Mouse (Mus musculus) macrophage (primary cell): ENCODE measurements at regions not wholly inside any gene's neighbourhood (a gene's known extent, or its start where the extent isn't known, plus 50 kb on each side); places are given as distances from the start of the nearest gene placed in this dataset.

Experiments
- H3K27ac ChIP-seq: fragments of 350-480 bp; formaldehyde crosslinking; 2 replicates; pipeline ENCODE4 v1.9.0; 2021
- H3K36me3 ChIP-seq: fragments of 350-480 bp; formaldehyde crosslinking; 2 replicates; pipeline ENCODE4 v1.9.0; 2021; ENCODE audit errors: inconsistent target
- H3K4me3 ChIP-seq: fragments of 350-480 bp; formaldehyde crosslinking; 2 replicates; pipeline ENCODE4 v1.9.0; 2021; ENCODE audit errors: inconsistent target
- H3K79me2 ChIP-seq: fragments of 350-480 bp; formaldehyde crosslinking; 2 replicates; pipeline ENCODE4 v1.9.0; 2021; ENCODE audit errors: inconsistent target
- WGBS: methylation state at CpG from one replicate; pipeline ENCODE4 v1.1.7; 2026; ENCODE audit warnings: inconsistent platforms; ENCODE audit not compliant: missing documents; 5-methylcytosine and 5-hydroxymethylcytosine counted together

DNA sequence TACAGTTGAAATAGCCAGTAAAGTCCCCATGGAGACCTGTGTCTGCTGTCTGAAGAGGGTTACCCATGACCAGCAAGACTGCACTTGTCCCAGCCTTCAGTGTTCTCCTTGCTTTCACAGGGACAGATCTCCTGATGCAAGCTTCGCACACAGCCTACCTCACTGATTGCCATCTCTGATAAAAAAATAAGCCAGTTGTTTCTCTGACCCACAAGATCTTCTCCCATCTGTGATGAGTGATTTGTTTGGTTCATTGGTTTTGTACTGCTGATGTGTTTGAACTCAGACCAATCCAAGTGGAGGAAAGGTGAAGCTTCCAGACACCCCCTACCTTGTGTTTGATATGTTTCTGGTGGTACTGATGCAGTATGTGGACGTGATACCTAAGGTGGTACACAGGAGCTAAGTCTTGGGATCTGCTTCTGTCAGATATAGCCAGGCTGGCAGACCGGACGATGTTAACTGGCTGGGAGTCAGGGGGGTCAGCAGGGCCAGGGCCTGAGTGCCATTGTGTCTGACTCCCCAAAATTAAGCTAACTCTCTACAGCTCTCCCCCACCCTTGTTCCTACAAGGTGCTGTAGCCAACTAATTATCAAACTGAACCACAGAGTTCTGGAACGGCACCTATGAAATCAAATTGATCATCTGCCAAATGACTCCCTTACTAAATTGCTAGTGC lies 139.2 kb upstream of the Cpeb2 start:
- Histone ChIP-seq H3K79me2 (no peaks in the 10 kb centered on the region), H3K36me3 (no peaks in the 10 kb centered on the region), H3K27ac (no peak overlapping the region), H3K4me3 (no peak overlapping the region)
- 84% methylated on average over 5 of the region's 5 CpGs for WGBS

DNA sequence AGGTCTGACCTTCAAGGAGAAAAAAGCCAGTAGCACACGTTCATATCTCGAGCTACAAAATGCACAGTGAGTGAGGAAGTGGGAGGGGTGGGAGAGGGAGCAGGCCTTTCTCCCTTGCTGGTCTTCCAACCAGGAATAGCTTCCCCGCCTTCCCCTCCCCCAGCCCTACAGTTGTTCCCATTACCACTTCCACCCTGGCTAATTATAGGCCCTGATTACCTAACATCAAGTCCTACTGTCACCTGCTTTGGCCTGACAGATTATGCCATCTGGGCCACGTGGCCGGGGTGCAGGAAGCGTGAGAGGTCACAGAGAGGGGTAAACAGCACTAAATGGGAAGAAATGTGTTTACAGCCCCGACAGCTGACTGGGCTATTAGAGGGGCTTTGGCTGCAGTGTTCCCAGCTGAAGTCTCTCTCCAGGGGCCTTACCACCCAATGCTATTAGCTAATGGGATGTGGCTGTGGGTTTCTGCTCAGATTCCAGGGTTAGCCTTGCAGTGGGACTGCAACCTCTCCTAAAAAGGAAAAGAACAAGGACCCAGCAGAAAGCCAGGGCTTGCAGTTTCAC lies 138.6 kb upstream of the Cpeb2 start:
- Histone ChIP-seq H3K79me2 (no peaks in the 10 kb centered on the region), H3K27ac (no peak overlapping the region), H3K36me3 (no peaks in the 10 kb centered on the region), H3K4me3 (no peak overlapping the region)
- 21% methylated on average over 7 of the region's 7 CpGs for WGBS

DNA sequence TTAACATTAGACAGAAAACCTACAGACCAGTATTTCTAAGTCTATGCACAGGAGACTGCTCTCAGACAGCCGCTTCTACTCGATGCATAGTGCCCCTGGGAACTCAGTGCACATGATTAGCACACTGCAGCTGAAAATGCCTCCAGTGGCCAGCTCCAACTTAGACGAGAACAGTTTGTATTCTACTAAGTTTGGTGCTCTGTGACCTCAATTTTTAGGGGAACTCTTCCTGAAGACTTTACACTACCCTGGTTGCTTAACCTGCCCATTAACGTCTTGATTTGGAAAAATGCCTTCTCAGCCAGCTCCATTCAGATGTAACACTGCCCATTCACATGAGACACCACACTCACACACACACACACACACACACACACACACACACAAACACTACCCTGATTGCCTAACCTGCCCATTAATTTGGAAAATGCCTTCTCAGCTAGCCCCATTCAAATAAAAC lies 130.9 kb upstream of the Cpeb2 start:
- no peak overlapping the region for H3K27ac ChIP-seq
- H3K36me3 ChIP-seq, result no peaks in the 10 kb centered on the region
- 34% methylated on average over 4 of the region's 4 CpGs for WGBS
- H3K4me3 ChIP-seq, result no peak overlapping the region
- H3K79me2 ChIP-seq, result no peaks in the 10 kb centered on the region

DNA sequence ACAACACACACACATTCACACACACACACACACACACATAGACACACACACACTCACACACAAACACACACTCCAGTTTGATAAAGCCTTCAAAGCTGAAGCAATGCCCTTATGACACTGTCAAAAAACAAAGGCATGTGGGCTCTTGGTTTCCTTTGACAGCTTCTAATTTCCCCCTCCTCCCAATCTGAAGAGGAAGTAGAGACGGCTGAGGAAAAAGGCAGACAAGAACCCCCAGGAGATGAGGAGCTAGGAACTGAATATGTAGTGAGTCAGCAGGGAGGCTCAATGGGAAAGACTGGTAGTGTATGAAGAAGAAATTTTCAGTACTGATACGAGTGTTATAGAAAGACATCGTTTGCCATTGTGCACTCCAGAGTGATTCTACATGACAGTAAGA lies 130.4 kb upstream of the Cpeb2 start:
- 34% methylated on average over 3 of the region's 3 CpGs for WGBS
- Histone ChIP-seq H3K36me3 (no peaks in the 10 kb centered on the region), H3K4me3 (no peak overlapping the region), H3K27ac (no peak overlapping the region), H3K79me2 (no peaks in the 10 kb centered on the region)

DNA sequence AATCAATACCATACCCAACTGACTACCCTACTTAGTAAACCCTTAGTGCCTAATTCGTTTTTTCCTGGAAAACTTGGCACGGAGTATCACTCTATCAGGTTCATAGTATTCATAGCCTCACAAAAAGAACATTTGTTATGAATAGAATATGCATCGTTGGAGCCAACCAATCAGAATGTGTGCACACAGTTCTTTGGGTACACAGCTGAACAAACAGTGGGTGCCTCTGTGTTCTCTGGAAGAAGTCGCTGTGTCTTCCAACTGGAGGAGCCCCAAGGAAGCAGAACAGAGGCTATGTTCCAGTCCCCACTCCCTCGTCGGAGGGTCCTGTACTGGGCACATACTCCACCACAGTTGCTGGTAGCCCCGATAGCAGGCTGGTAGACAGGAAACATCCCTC lies 129.2 kb upstream of the Cpeb2 start:
- no peaks in the 10 kb centered on the region for H3K36me3 ChIP-seq
- H3K27ac ChIP-seq, result no peak overlapping the region
- H3K79me2 ChIP-seq, result no peaks in the 10 kb centered on the region
- H3K4me3 ChIP-seq, result no peak overlapping the region
- WGBS, result 85% methylated on average over 7 of the region's 7 CpGs

DNA sequence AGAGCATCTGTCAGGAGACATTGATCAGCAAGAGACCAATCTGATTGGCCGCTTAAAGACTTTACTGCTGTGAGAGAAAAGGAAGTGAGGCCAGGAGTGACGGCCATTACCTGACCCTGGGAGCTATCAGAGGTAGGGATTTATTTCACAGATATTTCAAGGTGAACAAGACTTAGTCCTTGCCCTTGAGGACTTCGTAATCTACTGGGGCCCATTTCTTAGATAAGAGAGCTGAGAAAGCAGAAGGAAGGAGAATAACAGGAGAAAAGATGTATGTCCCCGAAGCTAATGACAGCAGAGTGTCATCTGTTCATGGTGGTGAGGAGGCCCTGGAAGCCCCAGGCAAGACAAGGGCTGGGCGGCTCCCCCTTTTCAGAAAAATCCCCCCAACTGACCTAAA lies 127.4 kb upstream of the Cpeb2 start:
- Histone ChIP-seq H3K36me3 (no peaks in the 10 kb centered on the region), H3K27ac (no peak overlapping the region), H3K79me2 (no peaks in the 10 kb centered on the region), H3K4me3 (no peak overlapping the region)
- WGBS, result 88% methylated on average over 5 of the region's 5 CpGs

DNA sequence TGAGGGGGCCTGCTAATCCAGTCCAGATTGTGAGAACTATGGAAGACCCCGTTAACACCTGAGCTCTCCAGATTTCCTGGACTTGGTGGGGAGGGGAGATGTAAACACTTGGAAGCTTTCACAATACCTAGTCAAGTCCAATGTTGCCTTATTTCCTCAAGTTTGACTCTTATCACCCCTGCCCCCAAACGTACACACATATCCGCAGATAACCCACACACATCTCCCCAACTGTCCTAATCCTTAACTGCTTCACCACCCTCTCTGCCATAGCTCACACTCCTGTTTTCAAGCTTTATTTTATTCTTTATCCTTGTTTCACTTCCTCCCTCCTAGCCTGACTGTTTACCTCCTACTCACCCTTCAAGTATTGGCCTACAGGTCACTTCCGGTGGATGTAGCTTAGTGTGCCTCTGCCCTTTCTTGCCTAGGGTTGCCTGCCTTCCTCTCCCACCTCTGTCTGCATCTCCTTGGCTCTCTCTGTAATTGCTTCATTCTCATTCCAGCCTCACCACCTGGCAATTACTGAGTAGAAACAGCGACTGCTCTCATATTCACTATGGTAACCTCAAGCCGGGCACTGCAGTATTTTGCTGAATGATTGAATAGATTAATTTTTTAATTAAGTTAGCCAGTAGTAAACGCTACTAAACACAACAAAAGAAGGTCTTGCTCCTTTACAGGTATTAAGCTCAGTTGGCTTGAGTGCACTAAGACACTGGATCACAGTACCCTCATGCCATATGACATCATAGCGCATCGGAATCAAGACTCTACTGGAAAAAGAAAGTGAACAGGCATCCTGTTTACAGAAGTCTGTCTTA lies 125.3 kb upstream of the Cpeb2 start:
- no peak overlapping the region for H3K4me3 ChIP-seq
- no peaks in the 10 kb centered on the region for H3K79me2 ChIP-seq
- H3K27ac ChIP-seq, result no peak overlapping the region
- WGBS, result 86% methylated on average over 9 of the region's 9 CpGs
- no peaks in the 10 kb centered on the region for H3K36me3 ChIP-seq

DNA sequence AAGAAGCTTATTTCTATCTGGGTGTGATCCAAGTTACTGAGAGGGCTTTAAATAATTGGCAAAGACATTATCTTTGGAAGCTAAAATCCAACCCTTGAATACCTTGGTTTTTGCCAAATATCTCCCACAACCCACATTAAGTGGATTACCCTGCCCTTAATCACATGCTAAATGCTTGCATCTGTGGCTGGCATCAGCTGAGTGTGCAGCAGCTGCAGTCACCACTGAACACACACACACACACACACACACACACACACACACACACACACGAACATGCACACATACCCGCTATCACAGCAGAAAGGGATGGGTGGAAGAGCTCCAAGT lies 124.7 kb upstream of the Cpeb2 start:
- Histone ChIP-seq H3K79me2 (no peaks in the 10 kb centered on the region), H3K36me3 (no peaks in the 10 kb centered on the region), H3K4me3 (no peak overlapping the region), H3K27ac (no peak overlapping the region)
- WGBS, result 100% methylated on average over 2 of the region's 2 CpGs

DNA sequence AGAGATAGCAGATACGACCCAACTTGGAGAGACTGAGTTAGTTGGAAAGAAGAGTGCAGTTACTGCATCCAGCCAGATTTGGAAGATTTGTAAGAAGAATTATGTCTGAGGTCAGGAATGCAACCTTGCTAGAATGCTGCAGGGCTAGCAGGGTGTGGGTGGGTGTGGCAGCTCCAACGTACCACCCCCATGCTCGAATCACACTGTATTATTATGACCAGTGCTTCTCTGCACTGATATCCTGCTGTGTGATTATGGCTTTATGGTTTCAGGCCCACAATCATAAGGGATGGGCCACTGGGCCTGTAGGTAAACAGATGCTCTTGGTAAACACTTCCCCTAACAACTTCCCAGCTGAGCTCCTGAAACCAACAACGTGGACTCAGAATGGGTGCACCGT lies 122.8 kb upstream of the Cpeb2 start:
- WGBS, result 92% methylated on average over 5 of the region's 5 CpGs
- Histone ChIP-seq H3K36me3 (no peaks in the 10 kb centered on the region), H3K4me3 (no peak overlapping the region), H3K27ac (no peak overlapping the region), H3K79me2 (no peaks in the 10 kb centered on the region)

DNA sequence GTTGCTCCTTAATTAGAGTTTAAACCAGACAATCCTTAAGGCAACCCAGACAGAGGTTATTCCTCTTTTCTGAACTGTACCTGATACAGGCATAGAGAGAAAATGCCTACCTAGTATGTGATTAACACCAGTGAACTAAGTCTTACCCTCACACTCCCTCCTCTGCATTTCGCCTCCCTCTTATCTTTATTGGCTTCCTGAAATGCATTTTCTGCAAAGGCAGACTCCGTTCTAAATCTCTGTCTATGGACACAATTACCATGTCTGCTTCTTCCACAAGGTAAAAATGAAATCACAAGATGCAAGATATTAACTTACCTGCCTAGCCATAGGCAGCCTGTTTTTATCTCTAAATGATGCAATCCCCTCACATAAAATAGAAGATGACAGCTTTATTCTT lies 121.2 kb upstream of the Cpeb2 start:
- H3K27ac ChIP-seq, result no peak overlapping the region
- no peaks in the 10 kb centered on the region for H3K79me2 ChIP-seq
- no peak overlapping the region for H3K4me3 ChIP-seq
- WGBS, result 96% methylated on average over 2 of the region's 2 CpGs
- H3K36me3 ChIP-seq, result no peaks in the 10 kb centered on the region

DNA sequence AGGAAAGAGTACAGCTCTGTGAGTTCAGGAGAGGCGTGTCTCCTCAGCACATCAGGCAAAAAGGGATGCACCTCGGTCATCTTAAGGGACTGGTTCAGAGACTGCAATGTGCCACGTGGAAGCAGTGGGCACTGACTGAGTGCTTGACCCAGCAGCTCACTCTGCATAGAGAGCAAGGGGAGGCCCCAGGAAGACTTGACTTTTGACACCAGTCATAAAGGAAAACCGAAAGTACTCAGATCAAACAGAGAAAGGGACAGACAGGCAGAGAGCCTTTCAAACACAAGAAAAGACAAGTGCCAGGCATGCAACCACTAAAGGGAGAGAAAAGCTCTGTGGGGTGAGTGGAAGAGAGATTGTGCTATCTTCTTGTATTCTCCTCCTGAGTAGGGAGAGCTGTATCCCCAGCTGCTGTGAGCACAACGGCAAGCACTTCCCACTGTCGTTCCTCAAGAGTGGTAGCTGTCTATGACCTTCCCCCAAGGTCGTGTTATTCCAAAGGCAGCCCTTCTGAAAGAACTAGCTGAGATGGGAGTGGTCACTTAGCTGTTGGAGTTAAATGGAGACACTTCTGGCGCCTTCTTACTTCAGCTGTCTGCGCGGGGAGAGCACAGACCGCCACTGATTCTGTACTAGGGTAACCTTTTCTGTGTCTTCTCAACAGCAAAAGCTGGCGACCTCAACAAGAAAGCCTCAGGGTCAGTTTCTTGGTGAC lies 119.4 kb upstream of the Cpeb2 start:
- Histone ChIP-seq H3K27ac (no peak overlapping the region), H3K79me2 (no peaks in the 10 kb centered on the region), H3K4me3 (no peak overlapping the region), H3K36me3 (no peaks in the 10 kb centered on the region)
- 86% methylated on average over 12 of the region's 12 CpGs for WGBS

DNA sequence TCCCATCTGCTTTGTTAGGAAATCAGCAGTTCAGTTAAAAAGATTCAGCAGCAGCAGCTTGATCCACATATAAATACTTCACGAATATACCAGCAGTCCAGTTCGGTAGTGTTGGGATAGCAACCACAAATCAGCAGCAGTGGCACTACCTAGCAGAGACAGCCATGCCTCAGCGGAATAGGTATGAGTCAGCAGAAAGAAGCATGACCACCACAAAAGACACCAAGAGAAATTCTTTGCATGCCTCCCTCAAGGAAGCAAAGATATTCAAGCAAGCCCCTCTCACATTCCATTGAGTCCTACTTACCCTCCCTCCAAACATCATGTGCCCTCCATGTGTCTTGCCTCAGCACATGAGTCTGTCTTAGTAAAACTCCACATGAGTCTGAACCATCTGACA lies 117.5 kb upstream of the Cpeb2 start:
- H3K27ac ChIP-seq, result no peak overlapping the region
- no peaks in the 10 kb centered on the region for H3K36me3 ChIP-seq
- 94% methylated on average over 3 of the region's 3 CpGs for WGBS
- H3K79me2 ChIP-seq, result no peaks in the 10 kb centered on the region
- no peak overlapping the region for H3K4me3 ChIP-seq

DNA sequence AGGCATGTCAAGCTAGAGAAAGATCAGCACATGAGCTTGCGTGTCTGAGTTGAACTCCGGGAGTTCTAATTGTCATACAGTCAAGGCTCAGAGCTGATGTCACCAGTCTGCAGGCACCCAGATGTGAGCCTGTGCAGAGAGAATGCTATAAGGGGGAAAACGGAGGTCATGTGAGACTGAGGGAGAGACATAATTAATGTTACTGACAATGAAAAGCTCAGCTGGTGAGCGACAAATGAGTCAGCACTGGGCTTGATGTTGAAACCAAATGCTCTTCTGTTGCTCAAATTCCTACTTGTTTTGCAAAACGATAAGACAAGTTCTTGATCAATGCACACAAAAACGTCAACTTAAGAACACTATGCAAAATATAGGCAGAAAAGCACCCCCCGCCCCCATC lies 116.1 kb upstream of the Cpeb2 start:
- Histone ChIP-seq H3K79me2 (no peaks in the 10 kb centered on the region), H3K27ac (peak overlapping the region; percentile 22), H3K4me3 (no peak overlapping the region), H3K36me3 (no peaks in the 10 kb centered on the region)
- 53% methylated on average over 7 of the region's 7 CpGs for WGBS

DNA sequence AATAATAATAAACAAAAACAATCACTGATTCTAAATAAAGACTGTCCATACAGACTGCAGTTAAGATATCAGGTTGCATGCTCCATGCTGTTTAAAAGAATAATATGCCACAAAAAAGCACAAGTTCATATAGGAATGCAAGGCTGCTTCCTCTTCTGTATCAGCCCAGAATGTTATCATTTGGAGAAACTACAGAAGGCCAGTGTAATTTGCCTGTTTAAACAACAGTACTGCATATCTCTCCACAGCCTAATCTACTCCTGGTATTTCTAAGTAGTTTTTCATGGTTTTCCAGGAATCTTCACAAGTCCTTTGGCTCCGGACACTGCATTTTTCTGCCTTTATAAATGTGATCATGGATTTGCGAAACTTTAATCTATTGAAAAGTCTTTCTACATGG lies 111.9 kb upstream of the Cpeb2 start:
- Histone ChIP-seq H3K4me3 (no peak overlapping the region), H3K79me2 (no peaks in the 10 kb centered on the region), H3K36me3 (no peaks in the 10 kb centered on the region), H3K27ac (no peak overlapping the region)
- WGBS, result 100% methylated on average over 2 of the region's 2 CpGs

DNA sequence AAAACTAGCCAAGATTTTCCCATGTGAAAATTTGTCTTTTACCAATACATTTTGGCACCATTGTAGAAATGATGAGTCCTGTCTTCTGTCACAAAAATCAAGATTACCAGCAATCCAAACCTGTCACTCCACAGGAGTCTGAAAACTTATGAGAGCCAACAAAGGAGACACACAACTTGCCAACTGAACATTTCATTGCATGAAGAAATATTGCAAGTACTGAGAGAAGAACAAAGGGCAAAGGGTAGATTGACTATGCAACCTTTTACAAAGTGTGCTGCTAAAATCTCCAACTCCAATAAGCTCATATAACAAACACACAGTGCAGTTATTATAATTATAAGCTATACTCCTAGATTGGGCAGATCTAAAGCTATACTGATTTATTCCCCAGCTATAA lies 108.7 kb upstream of the Cpeb2 start:
- H3K27ac ChIP-seq, result no peak overlapping the region

More for the DNA sequence above, 108.7 kb upstream of the Cpeb2 start:
- no peaks in the 10 kb centered on the region for H3K36me3 ChIP-seq
- H3K4me3 ChIP-seq, result no peak overlapping the region
- no peaks in the 10 kb centered on the region for H3K79me2 ChIP-seq
